Comparison of ENCODE assay signal across 7 mouse cellular contexts in the genomic region with DNA sequence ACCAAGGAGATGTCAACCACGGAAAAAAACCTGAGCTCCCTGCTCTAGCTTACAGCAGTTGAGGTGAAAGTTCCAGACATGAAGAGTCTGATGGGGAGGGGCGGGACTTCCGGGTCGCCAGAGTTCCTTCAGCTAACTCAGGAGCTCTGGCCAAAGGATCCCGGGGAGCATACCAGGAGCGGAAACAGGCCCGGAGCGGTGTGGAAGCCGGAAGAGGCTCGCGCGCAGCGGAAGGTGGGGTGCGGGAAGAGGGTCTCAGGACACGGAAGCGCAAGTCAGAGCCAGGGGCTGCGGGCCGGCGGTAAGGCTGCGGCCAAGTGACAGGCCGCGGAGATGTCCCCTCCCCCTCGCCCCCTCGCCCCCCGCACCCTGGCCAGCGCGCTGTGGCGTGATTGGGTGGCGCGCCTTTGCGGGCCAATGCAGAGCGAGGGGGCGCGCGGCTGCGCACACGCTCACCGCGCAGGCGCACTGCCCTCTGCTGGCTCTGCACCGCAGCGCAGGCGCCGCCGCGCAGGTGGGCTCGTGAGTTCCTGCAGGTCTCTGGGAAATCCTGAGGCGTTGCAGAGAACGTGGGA. TPM values are rescaled to one million over a fixed set of nuclear protein-coding genes. Genes with fewer than 3 reads are reported as not detected.
DNase-seq lines count a peak whose midpoint lies in the region; ATAC-seq lines count a peak whose summit lies in the region.

TSS of gene Echdc1 (plus strand) at position 103 of the 575 bp plus-strand sequence.

- H3K27me3 ChIP-seq in embryonic facial prominence, embryonic 11.5 days (ENCODE audit: control insufficient read depth, insufficient read depth, low read length) = no peaks in the 10 kb centered on the region
- no peaks in the 10 kb centered on the region for H3K27me3 ChIP-seq in limb, embryonic 11.5 days (ENCODE audit: control insufficient read depth, insufficient read depth, low read length)
- no peaks in the 10 kb centered on the region for H3K27me3 ChIP-seq in midbrain, embryonic 14.5 days (ENCODE audit: control insufficient read depth, insufficient read depth, low read length)

- peak within 1 kb of the TSS; percentile 68 for H3K4me3 ChIP-seq in embryonic facial prominence, embryonic 11.5 days (ENCODE audit: low read depth, low read length)
- peak within 1 kb of the TSS; percentile 53 for H3K4me3 ChIP-seq in limb, embryonic 11.5 days (ENCODE audit: low read depth, low read length)
- H3K4me3 ChIP-seq in midbrain, embryonic 14.5 days (replicated peaks; ENCODE audit: low read depth, low read length) = peak within 1 kb of the TSS; percentile 58

- H3K9ac ChIP-seq in embryonic facial prominence, embryonic 11.5 days (replicated peaks; ENCODE audit: low read length) = peak within 1 kb of the TSS; percentile 84
- peak within 1 kb of the TSS; percentile 71 for H3K9ac ChIP-seq in limb, embryonic 11.5 days (ENCODE audit: low read length)
- H3K9ac ChIP-seq in midbrain, embryonic 14.5 days (replicated peaks; ENCODE audit: low read length) = peak within 1 kb of the TSS; percentile 62

- H3K9me3 ChIP-seq in embryonic facial prominence, embryonic 11.5 days (replicated peaks; ENCODE audit: control insufficient read depth, low read length) = no peaks in the 10 kb centered on the region
- H3K9me3 ChIP-seq in limb, embryonic 11.5 days (ENCODE audit: control insufficient read depth, low read length) = no peaks in the 10 kb centered on the region
- no peaks in the 10 kb centered on the region for H3K9me3 ChIP-seq in midbrain, embryonic 14.5 days (ENCODE audit: control insufficient read depth, low read length)

- no peaks in the 10 kb centered on the region for H3K4me1 ChIP-seq in embryonic facial prominence, embryonic 11.5 days (ENCODE audit: control insufficient read depth, insufficient read depth, low read length)
- H3K4me1 ChIP-seq in limb, embryonic 11.5 days (ENCODE audit: control insufficient read depth, insufficient read depth, low read length) = no peaks in the 10 kb centered on the region
- H3K4me1 ChIP-seq in midbrain, embryonic 14.5 days (ENCODE audit: control insufficient read depth, insufficient read depth, low read length) = peaks cover 12% of the 10 kb centered on the region

- peak within 1 kb of the TSS; percentile 67 for H3K27ac ChIP-seq in embryonic facial prominence, embryonic 11.5 days (replicated peaks; ENCODE audit: low read depth, low read length)
- H3K27ac ChIP-seq in limb, embryonic 11.5 days (replicated peaks; ENCODE audit: low read depth, low read length) = peak within 1 kb of the TSS; percentile 63; the same call in 1 of the 2 replicates
- peak within 1 kb of the TSS; percentile 81 for H3K27ac ChIP-seq in midbrain, embryonic 14.5 days (replicated peaks; ENCODE audit: low read depth, low read length)

- ATAC-seq in embryonic facial prominence, embryonic 11.5 days (replicated peaks; ENCODE audit: insufficient number of reproducible peaks, low FRiP score, low TSS enrichment, low read depth) = peak; percentile 99
- peak; percentile 96 for ATAC-seq in limb, embryonic 11.5 days (ENCODE audit: insufficient number of reproducible peaks, low FRiP score, low TSS enrichment, low read depth)
- ATAC-seq in midbrain, embryonic 14.5 days (ENCODE audit: low FRiP score, low TSS enrichment) = peak; percentile 99

- no peaks in the 10 kb centered on the region for H3K36me3 ChIP-seq in embryonic facial prominence, embryonic 11.5 days (replicated peaks; ENCODE audit: control insufficient read depth, insufficient read depth, low read depth, low read length)
- H3K36me3 ChIP-seq in limb, embryonic 11.5 days (ENCODE audit: control insufficient read depth, insufficient read depth, low read length) = no peaks in the 10 kb centered on the region
- 0 out of 2 replicates have a peak, but pooled peaks cover 2% of the 10 kb centered on the region for H3K36me3 ChIP-seq in midbrain, embryonic 14.5 days (ENCODE audit: control insufficient read depth, insufficient read depth, low read length)

- peak within 1 kb of the TSS; percentile 50 for H3K4me2 ChIP-seq in embryonic facial prominence, embryonic 11.5 days (ENCODE audit: low read depth, low read length)
- peak within 1 kb of the TSS; percentile 52 for H3K4me2 ChIP-seq in limb, embryonic 11.5 days (ENCODE audit: low read depth, severe bottlenecking)
- peak within 1 kb of the TSS; percentile 71 for H3K4me2 ChIP-seq in midbrain, embryonic 14.5 days (ENCODE audit: low read length)

- WGBS in embryonic facial prominence, embryonic 11.5 days = under 1% methylated on average over 44 of the region's 49 CpGs
- WGBS in limb, embryonic 11.5 days = under 1% methylated on average over 45 of the region's 49 CpGs
- WGBS in midbrain, embryonic 14.5 days = under 1% methylated on average over 49 of the region's 49 CpGs

- peak; percentile 91 for DNase-seq in adrenal gland, postnatal 14 days
- DNase-seq in embryonic facial prominence, embryonic 11.5 days (ENCODE audit: low spot score) = peak; percentile 93
- DNase-seq in heart, adult 11 months = peak; percentile 99
- DNase-seq in kidney, adult 18-20 months = peak; percentile 89
- DNase-seq in limb, embryonic 11.5 days (ENCODE audit: low spot score) = peak; percentile 88
- peak; percentile 97 for DNase-seq in midbrain, embryonic 14.5 days
- DNase-seq in spleen, adult 18-20 months = peak; percentile 71 to 85

RNA-seq across cellular contexts. Expression of gene Echdc1, which starts in this region (rescaled TPM):
- total RNA-seq in adrenal gland, postnatal 14 days (2021) = 52.3 and 71.0 TPM in 2 replicates
- polyA plus RNA-seq in embryonic facial prominence, embryonic 11.5 days (2014; fragmentation: Nextera tagmentation; extraction: Ambion mirVana) = 24.8 and 24.9 TPM in 2 replicates
- 19.7 and 22.5 TPM in 2 replicates for polyA plus RNA-seq in limb, embryonic 11.5 days (2014; fragmentation: Nextera tagmentation; extraction: Ambion mirVana)
- polyA plus RNA-seq in midbrain, embryonic 14.5 days (2014; fragmentation: Nextera tagmentation; extraction: Ambion mirVana) = 20.9 and 24.6 TPM in 2 replicates

Comparison
In these comparisons a context has a peak if more than half of its experiments do, and no peak if none do; other contexts are left out.
1. Peak in every context shown above with its lines: DNase-seq, ATAC-seq, H3K4me3 ChIP-seq and H3K27ac ChIP-seq.